Mouse (Mus musculus) C2C12 (cell line): ENCODE results near the gene Eif1b.

ENCODE experiments used
- CEBPB ChIP-seq: IDR thresholded peaks from one replicate; pipeline ENCODE4 v1.6.1; 2011; ENCODE audit warnings: low read depth, mild to moderate bottlenecking, control low read depth, moderate library complexity
- CTCF ChIP-seq: IDR thresholded peaks from one replicate; pipeline ENCODE4 v1.5.1; 2011; ENCODE audit not compliant: control insufficient read depth, insufficient read depth, insufficient read length
- MAX ChIP-seq: IDR thresholded peaks from one replicate; pipeline ENCODE4 v1.6.1; 2011; ENCODE audit warnings: mild to moderate bottlenecking, control low read depth
- MYOD1 ChIP-seq: IDR thresholded peaks from one replicate; pipeline ENCODE4 v1.6.1; 2011; ENCODE audit warnings: low read depth; ENCODE audit not compliant: control insufficient read depth, insufficient read length
- MYOG ChIP-seq: IDR thresholded peaks from one replicate; pipeline ENCODE4 v1.6.1; 2011; ENCODE audit not compliant: control insufficient read depth, insufficient read length; ENCODE audit errors: extremely low read depth

DNA sequence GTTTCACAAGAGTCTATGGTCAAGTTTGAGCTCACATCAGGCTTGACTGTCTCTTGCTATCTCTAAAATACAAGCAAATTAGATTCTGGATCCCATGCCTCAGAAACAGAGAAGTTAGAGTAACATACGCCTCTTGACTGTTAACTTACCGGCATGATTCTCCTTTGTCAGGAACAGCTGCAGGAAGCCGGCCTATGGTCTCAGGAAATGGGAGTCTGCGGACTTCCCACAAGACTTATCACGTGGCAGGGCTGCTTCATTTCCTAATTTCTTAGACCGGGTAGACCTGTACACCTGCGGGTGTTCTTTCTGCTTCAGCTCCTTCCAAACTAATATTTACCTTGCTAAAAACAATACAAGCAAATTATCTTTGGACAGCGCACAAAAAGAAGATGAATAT lies 24.7 kb downstream of the Eif1b start:
- TF ChIP-seq CTCF (no peak), MAX (no peak), CEBPB (no peak), MYOG (no peak), MYOD1 (no peak)
